Mouse (Mus musculus) myocyte (in vitro differentiated cells): ENCODE data around the gene Pdzd9. TPM values are rescaled to one million over a fixed set of nuclear protein-coding genes. Genes with fewer than 3 reads are reported as not detected.

Experiments
- H3K27me3 ChIP-seq: one replicate; pipeline ENCODE4 v1.6.1; 2011; ENCODE audit not compliant: control insufficient read depth, insufficient read depth, insufficient read length
- H3K36me3 ChIP-seq: one replicate; pipeline ENCODE4 v1.6.1; 2011; ENCODE audit not compliant: control insufficient read depth, insufficient read depth
- H3K4me2 ChIP-seq: one replicate; pipeline ENCODE4 v1.6.1; 2011; ENCODE audit warnings: low read depth, control low read depth
- H3K4me3 ChIP-seq: one replicate; pipeline ENCODE4 v1.5.1; 2011; ENCODE audit warnings: mild to moderate bottlenecking, control low read depth, moderate library complexity
- H3K79me2 ChIP-seq: one replicate; pipeline ENCODE4 v1.6.1; 2011; ENCODE audit not compliant: control insufficient read depth, insufficient read depth
- H3ac ChIP-seq: one replicate; pipeline ENCODE4 v1.6.1; 2011; ENCODE audit not compliant: control insufficient read depth, insufficient read length
- CEBPB ChIP-seq: IDR thresholded peaks from 2 replicates; pipeline ENCODE4 v1.6.1; 2011; ENCODE audit warnings: mild to moderate bottlenecking, moderate library complexity; ENCODE audit not compliant: poor library complexity, insufficient read depth, severe bottlenecking
- E2F4 ChIP-seq: IDR thresholded peaks from one replicate; pipeline ENCODE4 v1.6.1; 2011; ENCODE audit warnings: mild to moderate bottlenecking, control low read depth, moderate library complexity; ENCODE audit not compliant: insufficient read depth
- MAX ChIP-seq: IDR thresholded peaks from one replicate; pipeline ENCODE4 v1.6.1; 2011; ENCODE audit warnings: low read depth, mild to moderate bottlenecking, control low read depth
- MYOD1 ChIP-seq, 3 experiments: IDR thresholded peaks; one replicate each; pipeline ENCODE4 v1.6.1; 2011; ENCODE audit warnings: control low read depth in 2 of 3, low read depth in 2 of 3, mild to moderate bottlenecking in 2 of 3, moderate library complexity in 1 of 3; ENCODE audit not compliant: insufficient read length in 2 of 3, control insufficient read depth in 1 of 3
- MYOG ChIP-seq, 3 experiments: IDR thresholded peaks; one replicate each; pipeline ENCODE4 v1.6.1; 2011; ENCODE audit warnings: control low read depth in 2 of 3, low read depth in 2 of 3, mild to moderate bottlenecking in 2 of 3; ENCODE audit not compliant: insufficient read length in 2 of 3, control insufficient read depth in 1 of 3, insufficient read depth in 1 of 3
- POLR2A ChIP-seq: IDR thresholded peaks from one replicate; pipeline ENCODE4 v1.6.1; 2011; ENCODE audit warnings: low read depth, mild to moderate bottlenecking, control low read depth, moderate library complexity; ENCODE audit not compliant: insufficient read length
- POLR2AphosphoS2 ChIP-seq: IDR thresholded peaks from one replicate; pipeline ENCODE4 v1.6.1; 2011; ENCODE audit warnings: low read depth, control low read depth; ENCODE audit not compliant: insufficient read length
- REST ChIP-seq: IDR thresholded peaks from one replicate; pipeline ENCODE4 v1.6.1; 2011; ENCODE audit warnings: mild to moderate bottlenecking, control low read depth, moderate library complexity; ENCODE audit not compliant: insufficient read depth, insufficient read length
- SRF ChIP-seq: IDR thresholded peaks from one replicate; pipeline ENCODE4 v1.6.1; 2011; ENCODE audit warnings: low read depth; ENCODE audit not compliant: control insufficient read depth, insufficient read length
- TCF12 ChIP-seq: IDR thresholded peaks from one replicate; pipeline ENCODE4 v1.6.1; 2011; ENCODE audit warnings: mild to moderate bottlenecking, control low read depth; ENCODE audit not compliant: poor library complexity, insufficient read depth, severe bottlenecking
- TCF3 ChIP-seq: IDR thresholded peaks from one replicate; pipeline ENCODE4 v1.6.1; 2011; ENCODE audit warnings: low read depth, control low read depth; ENCODE audit not compliant: insufficient read length
- USF1 ChIP-seq: IDR thresholded peaks from one replicate; pipeline ENCODE4 v1.6.1; 2011; ENCODE audit warnings: low read depth, mild to moderate bottlenecking, control low read depth, moderate library complexity
- polyA plus RNA-seq: library from polyadenylated mRNA; unstranded; fragments of >200 nt; fragmentation: generic; extraction: Trizol; gene quantifications from one replicate; pipeline ENCODE4 v1.2.1, GENCODE M21; 2012; ENCODE audit warnings: missing spikeins

The Pdzd9 gene
- polyA plus RNA-seq, 1 experiment: 0.16 TPM

GRCm38 (mm10) chr7:120634301-120634700, 35.8 kb downstream of the Pdzd9 start:
- Histone ChIP-seq H3K27me3 (no peaks in the 10 kb centered on the region), H3K36me3 (peaks cover 16% of the 10 kb centered on the region), H3K4me3 (peak overlapping the region; percentile 98), H3ac (peak overlapping the region; percentile 85), H3K4me2 (peak overlapping the region; percentile 73), H3K79me2 (peaks cover 35% of the 10 kb centered on the region)
- TF ChIP-seq SRF: no peak
- TF ChIP-seq MYOD1 (IDR thresholded peaks at IDR 0.05; ENCODE audit: control insufficient read depth in 1 of 3, insufficient read length in 2 of 3, low read depth in 2 of 3): no peak
- TF ChIP-seq CEBPB: no peak
- no peak for TF ChIP-seq POLR2AphosphoS2
- no peak for TF ChIP-seq POLR2A
- TF ChIP-seq USF1: no peak

- Histone ChIP-seq H3ac (no peak overlapping the region), H3K27me3 (no peaks in the 10 kb centered on the region), H3K36me3 (no peaks in the 10 kb centered on the region), H3K79me2 (peaks cover 26% of the 10 kb centered on the region), H3K4me2 (peak overlapping the region; percentile 28), H3K4me3 (no peak overlapping the region)
- TF ChIP-seq MYOG (IDR thresholded peaks at IDR 0.05; ENCODE audit: control insufficient read depth in 1 of 3, insufficient read depth in 1 of 3, insufficient read length in 2 of 3, low read depth in 2 of 3): no peak
- TF ChIP-seq USF1: no peak
- TF ChIP-seq TCF3: no peak
- no peak for TF ChIP-seq SRF
- no peak for TF ChIP-seq MYOD1 (IDR thresholded peaks at IDR 0.05; ENCODE audit: control insufficient read depth in 1 of 3, insufficient read length in 2 of 3, low read depth in 2 of 3)
- no peak for TF ChIP-seq MAX
- TF ChIP-seq POLR2A: no peak
- no peak for TF ChIP-seq CEBPB
- no peak for TF ChIP-seq REST
- TF ChIP-seq E2F4: no peak
- TF ChIP-seq TCF12: no peak
- TF ChIP-seq POLR2AphosphoS2: no peak
These were observed 37.6 kb downstream of the Pdzd9 start for GRCm38 (mm10) chr7:120632518-120632917.

- H3K4me2 ChIP-seq: peak overlapping the region; percentile 44
- no peak overlapping the region for H3ac ChIP-seq
- no peaks in the 10 kb centered on the region for H3K79me2 ChIP-seq
- TF ChIP-seq MYOG (IDR thresholded peaks at IDR 0.05; ENCODE audit: control insufficient read depth in 1 of 3, insufficient read depth in 1 of 3, insufficient read length in 2 of 3, low read depth in 2 of 3): no peak
- no peak for TF ChIP-seq USF1
- TF ChIP-seq TCF3: no peak
- no peak for TF ChIP-seq MYOD1 (IDR thresholded peaks at IDR 0.05; ENCODE audit: control insufficient read depth in 1 of 3, insufficient read length in 2 of 3, low read depth in 2 of 3)
- TF ChIP-seq MAX: no peak
- no peak for TF ChIP-seq POLR2A
- no peaks in the 10 kb centered on the region for H3K36me3 ChIP-seq
- H3K27me3 ChIP-seq: no peaks in the 10 kb centered on the region
- no peak overlapping the region for H3K4me3 ChIP-seq
These were observed 49.3 kb downstream of the Pdzd9 start for GRCm38 (mm10) chr7:120620841-120621240.

GRCm38 (mm10) chr7:120620075-120620771, 49.9 kb downstream of the Pdzd9 start:
- Histone ChIP-seq H3K4me3 (no peak overlapping the region), H3K4me2 (peak overlapping the region; percentile 44), H3K36me3 (no peaks in the 10 kb centered on the region), H3K79me2 (no peaks in the 10 kb centered on the region), H3K27me3 (no peaks in the 10 kb centered on the region), H3ac (no peak overlapping the region)
- TF ChIP-seq TCF3 (no peak), MYOG (IDR thresholded peaks at IDR 0.05; ENCODE audit: control insufficient read depth in 1 of 3, insufficient read depth in 1 of 3, insufficient read length in 2 of 3, low read depth in 2 of 3) (no peak), MYOD1 (IDR thresholded peaks at IDR 0.05; ENCODE audit: control insufficient read depth in 1 of 3, insufficient read length in 2 of 3, low read depth in 2 of 3) (no peak), SRF (no peak), REST (no peak), TCF12 (no peak)

Other genes starting within 250 kb of the Pdzd9 start
- 142 TPM for gene Uqcrc2, start 35.2 kb downstream of the Pdzd9 start, polyA plus RNA-seq
- 23.3 TPM for gene Mosmo, start 7.3 kb upstream of the Pdzd9 start, polyA plus RNA-seq
- gene Vwa3a, start 69.0 kb upstream of the Pdzd9 start, polyA plus RNA-seq: 0.05 TPM
- not detected for gene Gm5737, start 142.0 kb upstream of the Pdzd9 start, polyA plus RNA-seq
- gene Eef2k, start 172.5 kb upstream of the Pdzd9 start, polyA plus RNA-seq: 32.3 TPM
- 12.0 TPM for gene Polr3e, start 247.4 kb upstream of the Pdzd9 start, polyA plus RNA-seq